Mouse (Mus musculus) neural tube, embryonic 13.5 days (tissue): ENCODE measurements at regions not wholly inside any gene's neighbourhood (a gene's known extent, or its start where the extent isn't known, plus 50 kb on each side); places are given as distances from the start of the nearest gene placed in this dataset.
A peak's percentile ranks its signal among the peaks of the same experiment; 100 is the strongest.

Experiments
- ATAC-seq: fragments of 200-750 bp; cut with Nextera tagmentation; 2 replicates; pipeline ENCODE4 v1.8.0; 2017; ENCODE audit warnings: low read depth, mild to moderate bottlenecking, moderate TSS enrichment, moderate library complexity
- H3K27ac ChIP-seq: fragments of 300-500 bp; sonication (generic); replicated peaks from 2 replicates; pipeline ENCODE4 v1.5.1; 2015; ENCODE audit warnings: moderate library complexity, mild to moderate bottlenecking, inconsistent platforms
- H3K27me3 ChIP-seq: fragments of 300-500 bp; sonication (generic); 2 replicates; pipeline ENCODE4 v1.6.1; 2015; ENCODE audit warnings: mild to moderate bottlenecking, inconsistent platforms
- H3K36me3 ChIP-seq: fragments of 300-500 bp; sonication (generic); 2 replicates; pipeline ENCODE4 v1.6.1; 2015; ENCODE audit warnings: mild to moderate bottlenecking, inconsistent platforms
- H3K4me1 ChIP-seq: fragments of 300-500 bp; sonication (generic); replicated peaks from 2 replicates; pipeline ENCODE4 v1.6.1; 2015; ENCODE audit warnings: inconsistent platforms
- H3K4me2 ChIP-seq: fragments of 300-500 bp; sonication (generic); 2 replicates; pipeline ENCODE4 v1.6.1; 2015; ENCODE audit warnings: inconsistent platforms, mild to moderate bottlenecking, moderate library complexity
- H3K4me3 ChIP-seq: fragments of 300-500 bp; sonication (generic); 2 replicates; pipeline ENCODE4 v1.5.1; 2015; ENCODE audit warnings: mild to moderate bottlenecking, inconsistent platforms
- H3K9ac ChIP-seq: fragments of 300-500 bp; sonication (generic); 2 replicates; pipeline ENCODE4 v1.6.1; 2015; ENCODE audit warnings: moderate library complexity, mild to moderate bottlenecking, inconsistent platforms
- H3K9me3 ChIP-seq: fragments of 300-500 bp; sonication (generic); 2 replicates; pipeline ENCODE4 v1.6.1; 2016; ENCODE audit warnings: inconsistent platforms
- WGBS: fragments of 180-500 bp; shearing (Covaris S2); methylation state at CpG from one replicate; pipeline ENCODE4 v1.1.7; 2015; 5-methylcytosine and 5-hydroxymethylcytosine counted together

DNA sequence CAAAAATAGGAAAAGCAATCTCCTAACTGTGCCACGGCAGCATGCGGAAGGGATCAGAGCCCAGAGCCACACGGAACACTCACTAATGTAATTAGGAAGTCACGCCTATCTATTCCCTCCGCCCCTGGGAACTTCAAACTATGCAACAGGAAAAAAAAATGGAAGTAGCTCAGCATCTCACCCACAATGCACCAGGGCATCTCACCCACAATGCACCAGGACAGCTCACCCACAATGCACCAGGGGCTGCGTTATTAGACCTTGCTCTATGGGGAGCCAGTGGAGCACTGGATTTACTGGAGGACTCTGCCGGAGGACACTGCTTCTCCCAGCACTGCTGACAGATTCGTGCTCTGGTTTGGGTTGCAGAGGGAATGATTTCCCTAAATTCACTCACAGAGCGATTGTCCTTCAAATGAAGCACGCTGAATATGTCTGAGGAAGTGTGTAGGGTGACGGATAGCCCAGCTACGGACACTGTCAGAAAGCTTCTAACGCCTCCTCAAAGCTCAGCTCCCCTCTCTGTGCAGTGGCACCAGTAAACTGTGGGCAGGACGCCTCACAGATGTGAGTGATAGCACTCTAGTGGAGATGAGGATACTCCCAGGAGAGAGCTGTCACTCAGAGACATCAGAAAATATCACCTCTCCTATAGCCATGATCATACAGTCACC lies 51.8 kb upstream of the Mbnl2 start:
- H3K27ac ChIP-seq, result no peak overlapping the region
- no peaks in the 10 kb centered on the region for H3K9me3 ChIP-seq
- H3K36me3 ChIP-seq, result no peaks in the 10 kb centered on the region
- H3K9ac ChIP-seq, result no peak overlapping the region
- H3K4me2 ChIP-seq, result no peak overlapping the region
- WGBS, result 81% methylated on average over 14 of the region's 14 CpGs
- ATAC-seq, result no peak
- H3K4me1 ChIP-seq, result peaks cover 12% of the 10 kb centered on the region
- H3K27me3 ChIP-seq, result no peaks in the 10 kb centered on the region
- H3K4me3 ChIP-seq, result no peak overlapping the region

DNA sequence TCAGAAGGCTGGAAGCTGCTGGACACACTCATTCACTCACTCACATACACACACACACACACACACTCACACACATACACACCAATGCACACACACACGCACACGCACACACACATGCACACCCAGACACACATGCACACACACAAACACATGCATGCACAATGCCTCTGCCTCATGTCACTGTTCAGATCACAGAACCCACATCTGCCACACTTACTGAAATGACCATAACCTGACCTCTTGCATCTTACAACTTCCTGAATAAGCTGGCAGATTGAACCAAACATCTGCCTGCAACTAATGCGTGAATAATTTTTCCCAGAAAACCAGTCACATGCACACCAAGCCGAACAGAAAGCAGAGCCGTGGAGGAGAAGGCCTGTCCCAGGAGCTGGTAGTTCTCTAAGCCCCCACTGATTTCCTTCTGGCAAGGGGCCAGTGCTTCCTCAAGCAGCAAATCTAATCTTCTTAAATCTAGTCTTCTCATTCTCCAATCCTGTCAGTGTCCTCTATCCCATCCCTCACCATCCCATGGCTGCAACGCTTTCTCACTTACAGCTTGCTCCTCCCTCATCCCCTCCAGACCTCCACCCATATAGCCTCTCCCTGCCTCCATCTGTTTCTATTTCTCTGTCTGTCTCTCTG lies 51.1 kb upstream of the Mbnl2 start:
- no peak overlapping the region for H3K9ac ChIP-seq
- no peak overlapping the region for H3K27ac ChIP-seq
- no peaks in the 10 kb centered on the region for H3K27me3 ChIP-seq
- no peak overlapping the region for H3K4me2 ChIP-seq
- H3K4me1 ChIP-seq, result peaks cover 12% of the 10 kb centered on the region
- H3K36me3 ChIP-seq, result no peaks in the 10 kb centered on the region
- peak; percentile 53; the same call in 1 of the 2 replicates for ATAC-seq
- WGBS, result 61% methylated on average over 6 of the region's 6 CpGs
- H3K4me3 ChIP-seq, result no peak overlapping the region
- H3K9me3 ChIP-seq, result no peaks in the 10 kb centered on the region

DNA sequence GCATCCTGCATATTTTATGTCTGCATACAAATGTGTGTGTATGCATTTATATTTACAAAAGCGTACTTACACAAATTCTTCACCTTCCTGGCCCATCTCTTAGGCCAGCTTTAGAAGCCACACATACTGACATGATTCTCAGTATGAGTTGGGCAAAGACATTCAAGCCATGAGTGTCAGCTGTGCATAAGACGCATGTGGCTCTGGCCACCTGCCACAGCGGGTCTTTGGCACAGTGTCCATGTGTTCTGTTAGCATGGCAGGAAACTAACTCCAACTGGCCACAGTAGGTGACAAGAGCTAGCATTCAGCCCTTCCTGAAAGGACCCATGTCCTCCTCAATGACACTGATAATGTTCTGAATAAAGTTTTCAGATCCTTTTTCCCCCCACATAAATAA lies 49.8 kb upstream of the Mbnl2 start:
- 86% methylated on average over 3 of the region's 3 CpGs for WGBS
- H3K4me3 ChIP-seq, result no peak overlapping the region
- H3K4me1 ChIP-seq, result peaks cover 12% of the 10 kb centered on the region
- no peaks in the 10 kb centered on the region for H3K9me3 ChIP-seq
- no peaks in the 10 kb centered on the region for H3K27me3 ChIP-seq
- no peak overlapping the region for H3K4me2 ChIP-seq
- ATAC-seq, result no peak
- H3K9ac ChIP-seq, result no peak overlapping the region
- no peak overlapping the region for H3K27ac ChIP-seq
- H3K36me3 ChIP-seq, result no peaks in the 10 kb centered on the region
